Mouse (Mus musculus) naive thymus-derived CD4-positive, alpha-beta T cell, adult 2 months (primary cell): ENCODE measurements at regions not wholly inside any gene's neighbourhood (a gene's known extent, or its start where the extent isn't known, plus 50 kb on each side); places are given as distances from the start of the nearest gene placed in this dataset.

Experiments used
- DNase-seq: peaks from one replicate; pipeline ENCODE4 v3.0.0-alpha.2; 2011; ENCODE audit warnings: low read depth

GRCm38 (mm10) chr16:30160399-30160798 is 96.2 kb downstream of the Hes1 start:
- no peak for DNase-seq

GRCm38 (mm10) chr16:30163303-30163702 is 99.1 kb downstream of the Hes1 start:
- DNase-seq, result no peak

- DNase-seq, result no peak
These were observed 101.5 kb downstream of the Hes1 start for GRCm38 (mm10) chr16:30165667-30166180.

GRCm38 (mm10) chr16:30171381-30172079 is 95.8 kb downstream of the Cpn2 start:
- peak; percentile 57 for DNase-seq

- no peak for DNase-seq
These were observed 95.1 kb downstream of the Cpn2 start for GRCm38 (mm10) chr16:30172136-30172731.

GRCm38 (mm10) chr16:30172798-30173202 is 94.5 kb downstream of the Cpn2 start:
- DNase-seq, result peak; percentile 53

GRCm38 (mm10) chr16:30173953-30174874 is 93.1 kb downstream of the Cpn2 start:
- peak; percentile 19 for DNase-seq

- DNase-seq, result peak; percentile 74
These were observed 91.0 kb downstream of the Cpn2 start for GRCm38 (mm10) chr16:30176306-30176705.

GRCm38 (mm10) chr16:30177769-30178168 is 89.5 kb downstream of the Cpn2 start:
- DNase-seq, result peak; percentile 67

- no peak for DNase-seq
These were observed 88.7 kb downstream of the Cpn2 start for GRCm38 (mm10) chr16:30178596-30178995.

GRCm38 (mm10) chr16:30179504-30179976 is 87.8 kb downstream of the Cpn2 start:
- DNase-seq, result no peak

GRCm38 (mm10) chr16:30181116-30181515 is 86.2 kb downstream of the Cpn2 start:
- peak; percentile 69 for DNase-seq

- peak; percentile 25 for DNase-seq
These were observed 82.6 kb downstream of the Cpn2 start for GRCm38 (mm10) chr16:30184591-30185265.

GRCm38 (mm10) chr16:30185707-30186106 is 81.6 kb downstream of the Cpn2 start:
- DNase-seq, result no peak

GRCm38 (mm10) chr16:30186201-30186700 is 81.0 kb downstream of the Cpn2 start:
- peak; percentile 50 for DNase-seq

GRCm38 (mm10) chr16:30186701-30187270 is 80.5 kb downstream of the Cpn2 start:
- peak; percentile 24 for DNase-seq

GRCm38 (mm10) chr16:30187400-30187799 is 79.9 kb downstream of the Cpn2 start:
- no peak for DNase-seq

GRCm38 (mm10) chr16:30187907-30188414 is 79.3 kb downstream of the Cpn2 start:
- DNase-seq, result peak; percentile 78

GRCm38 (mm10) chr16:30188769-30189430 is 78.4 kb downstream of the Cpn2 start:
- DNase-seq, result no peak

- DNase-seq, result no peak
These were observed 76.9 kb downstream of the Cpn2 start for GRCm38 (mm10) chr16:30190351-30190750.
